In the genomic region with DNA sequence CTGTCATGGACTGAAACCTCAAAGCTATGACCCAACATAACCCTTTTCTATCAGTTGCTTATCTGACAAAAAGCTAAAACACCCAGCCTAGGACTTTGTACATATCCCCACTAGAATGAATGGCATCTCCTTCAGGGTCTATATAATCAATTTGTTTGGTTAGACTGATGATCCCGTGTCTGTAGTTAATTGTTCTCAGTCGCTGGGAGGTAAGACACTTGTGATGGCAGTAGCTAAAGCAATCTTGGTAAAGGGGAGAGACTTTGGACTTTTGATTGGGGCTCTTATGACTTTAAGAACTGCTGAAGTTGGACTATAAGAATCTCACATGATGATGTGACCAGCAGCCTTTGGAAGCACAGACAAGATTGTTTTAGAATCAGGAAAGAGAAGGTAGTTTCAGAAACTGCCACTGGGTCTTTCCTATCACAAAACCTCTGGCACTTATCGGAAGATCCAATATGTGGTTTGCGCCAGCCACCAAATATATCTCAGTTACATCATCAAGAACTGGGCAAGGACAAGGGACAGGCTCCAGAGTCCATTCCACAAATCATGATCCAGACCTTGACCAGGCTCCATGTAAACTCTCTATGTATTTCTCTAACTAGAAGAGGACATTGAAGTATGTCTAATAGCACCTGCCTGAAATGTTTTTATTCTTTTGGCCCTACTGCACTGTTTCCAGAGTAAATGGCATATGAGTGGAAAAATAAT, we compare ENCODE assay signal across 30 mouse cellular contexts.
DNase-seq lines count a peak whose midpoint lies in the region; ATAC-seq and TF ChIP-seq lines count a peak whose summit lies in the region.
"Had no signal": no experiment of that assay in that cellular context is flagged by ENCODE, and none has a peak within 500 bp of the region (broad histone marks: within the 10 kb centered on the region; RNA-seq: fewer than 3 reads in every experiment).

No protein-coding gene starts in this region.

- ATAC-seq in liver, postnatal 0 days: peak; percentile 48; the same call in 1 of the 2 replicates
- ATAC-seq in intestine, embryonic 16.5 days: peak; percentile 82
- ATAC-seq: forebrain, embryonic 15.5 days; hindbrain, postnatal 0 days; inflammation-experienced regulatory T-cells, adult 6 months; Patski had no signal

- no peak for TF ChIP-seq CTCF in liver, postnatal 0 days (IDR thresholded peaks at IDR 0.05; ENCODE audit: low read depth)

- H3K4me2 ChIP-seq in liver, postnatal 0 days (ENCODE audit: low read depth, low read length): no peak overlapping the region
- H3K4me2 ChIP-seq in intestine, embryonic 16.5 days (ENCODE audit: low read depth, low read length): no peak overlapping the region
- H3K4me2 ChIP-seq: embryonic facial prominence, embryonic 13.5 days; forebrain, embryonic 12.5 days; forebrain, embryonic 15.5 days; heart, embryonic 12.5 days; heart, embryonic 15.5 days; hindbrain, embryonic 14.5 days had no signal

- TF ChIP-seq EP300 in liver, postnatal 0 days (IDR thresholded peaks at IDR 0.05; ENCODE audit: low read depth): 0 out of 2 replicates have a peak, but pooled peaks have one; percentile 13

- intact Hi-C loops in heart, postnatal 25 days (cut with DNase I): no loop called here

- H3K27me3 ChIP-seq in liver, postnatal 0 days (ENCODE audit: insufficient read depth, low read length): no peaks in the 10 kb centered on the region; the same call in 1 of the 2 replicates
- H3K27me3 ChIP-seq in intestine, embryonic 16.5 days (replicated peaks; ENCODE audit: control insufficient read depth, insufficient read depth, low read length): no peaks in the 10 kb centered on the region
- H3K27me3 ChIP-seq: CH12.LX; embryonic facial prominence, embryonic 13.5 days; forebrain, embryonic 12.5 days; forebrain, embryonic 15.5 days; heart, embryonic 12.5 days; heart, embryonic 15.5 days; Patski had no signal

- WGBS in liver, postnatal 0 days (ENCODE audit: insufficient replicate concordance): 61% methylated on average over 4 of the region's 4 CpGs
- 72% methylated on average over 4 of the region's 4 CpGs for WGBS in intestine, embryonic 16.5 days

- H3K4me3 ChIP-seq in liver, postnatal 0 days (ENCODE audit: low read depth, low read length): no peak overlapping the region
- H3K4me3 ChIP-seq in intestine, embryonic 16.5 days (ENCODE audit: low read length): no peak overlapping the region
- H3K4me3 ChIP-seq: embryonic facial prominence, embryonic 10.5 days; embryonic facial prominence, embryonic 13.5 days; erythroblast, embryonic 14.5 days; forebrain, embryonic 12.5 days; forebrain, embryonic 15.5 days; heart, embryonic 12.5 days; heart, embryonic 15.5 days had no signal

- no peak overlapping the region for H3K9ac ChIP-seq in liver, postnatal 0 days (replicated peaks)
- H3K9ac ChIP-seq in intestine, embryonic 16.5 days (ENCODE audit: low read depth, low read length): no peak overlapping the region
- H3K9ac ChIP-seq: embryonic facial prominence, embryonic 13.5 days; forebrain, embryonic 12.5 days; forebrain, embryonic 15.5 days; heart, embryonic 12.5 days; heart, embryonic 15.5 days; hindbrain, embryonic 14.5 days had no signal

- peak; percentile 32 for DNase-seq in adrenal gland, adult 2 months
- DNase-seq in adrenal gland, postnatal 4 days (ENCODE audit: low spot score in 2 of 2): no peak
- no peak for DNase-seq in liver, postnatal 0 days
- no peak for DNase-seq in liver
- DNase-seq in heart, postnatal 25 days (ENCODE audit: low spot score): no peak
- no peak for DNase-seq in urinary bladder, postnatal 36 days (ENCODE audit: low spot score in 2 of 2)
- DNase-seq: B cell, adult 2 months; cerebellum, adult 11-12 months; cerebellum, adult 8-10 months; cerebellum, postnatal 10 days; cerebellum, postnatal 36 days; embryo, embryonic 11 days; gastrocnemius, postnatal 25 days; heart, adult 18-20 months; heart, postnatal 10 days; heart, postnatal 4 days had no signal

- peaks cover 3% of the 10 kb centered on the region; the same call in 1 of the 2 replicates for H3K9me3 ChIP-seq in liver, postnatal 0 days (ENCODE audit: low read length)
- no peaks in the 10 kb centered on the region for H3K9me3 ChIP-seq in intestine, embryonic 16.5 days (ENCODE audit: control insufficient read depth, low read length)
- H3K9me3 ChIP-seq: embryonic facial prominence, embryonic 10.5 days; embryonic facial prominence, embryonic 13.5 days; forebrain, embryonic 12.5 days; forebrain, embryonic 15.5 days had no signal

- H3K4me1 ChIP-seq in liver, postnatal 0 days (ENCODE audit: insufficient read depth): no peaks in the 10 kb centered on the region; the same call in 1 of the 2 replicates
- no peaks in the 10 kb centered on the region for H3K4me1 ChIP-seq in intestine, embryonic 16.5 days (ENCODE audit: control insufficient read depth, insufficient read depth, low read length)
- H3K4me1 ChIP-seq: embryonic facial prominence, embryonic 10.5 days; embryonic facial prominence, embryonic 13.5 days; forebrain, embryonic 12.5 days; forebrain, embryonic 15.5 days; heart, embryonic 12.5 days; heart, embryonic 15.5 days had no signal

- H3K36me3 ChIP-seq in liver, postnatal 0 days (replicated peaks; ENCODE audit: insufficient read depth, low read length): no peaks in the 10 kb centered on the region
- no peaks in the 10 kb centered on the region for H3K36me3 ChIP-seq in intestine, embryonic 16.5 days (ENCODE audit: control insufficient read depth, insufficient read depth, low read length)
- H3K36me3 ChIP-seq: embryonic facial prominence, embryonic 10.5 days; embryonic facial prominence, embryonic 13.5 days; forebrain, embryonic 12.5 days; forebrain, embryonic 15.5 days; G1E; heart, embryonic 12.5 days; heart, embryonic 15.5 days had no signal

- H3K27ac ChIP-seq in liver, postnatal 0 days (ENCODE audit: low read depth): no peak overlapping the region
- peak overlapping the region; percentile 29; the same call in 1 of the 2 replicates for H3K27ac ChIP-seq in intestine, embryonic 16.5 days (ENCODE audit: low read length)
- H3K27ac ChIP-seq: embryonic facial prominence, embryonic 10.5 days; embryonic facial prominence, embryonic 13.5 days; forebrain, embryonic 12.5 days; forebrain, embryonic 15.5 days; heart, embryonic 15.5 days; hindbrain, embryonic 14.5 days; hindbrain, postnatal 0 days had no signal
